Mouse (Mus musculus) liver, adult 2 months (tissue): ENCODE data around the gene Fam173a.

Experiments
- CTCF ChIP-seq: fragments of 200-500 bp; IDR thresholded peaks from 2 replicates; pipeline ENCODE4 v1.5.1; 2011; ENCODE audit warnings: low read depth, low read length, control low read depth
- POLR2A ChIP-seq: fragments of 200-500 bp; IDR thresholded peaks from 2 replicates; pipeline ENCODE4 v1.6.1; 2011; ENCODE audit warnings: low read length, control low read depth; ENCODE audit not compliant: insufficient read depth; ENCODE audit errors: extremely low read depth

GRCm38 (mm10) chr17:25755627-25756377 lies 36.9 kb downstream of the Fam173a start:
- no peak for TF ChIP-seq CTCF
- TF ChIP-seq POLR2A: no peak
